Mouse (Mus musculus) C2C12 (cell line): ENCODE data around the gene Slc29a1.

Source experiments
- CEBPB ChIP-seq: IDR thresholded peaks from one replicate; pipeline ENCODE4 v1.6.1; 2011; ENCODE audit warnings: low read depth, mild to moderate bottlenecking, control low read depth, moderate library complexity
- CTCF ChIP-seq: IDR thresholded peaks from one replicate; pipeline ENCODE4 v1.5.1; 2011; ENCODE audit not compliant: control insufficient read depth, insufficient read depth, insufficient read length
- FOSL1 ChIP-seq: IDR thresholded peaks from one replicate; pipeline ENCODE4 v1.8.0; 2011; ENCODE audit warnings: mild to moderate bottlenecking, low read length; ENCODE audit not compliant: poor library complexity, insufficient read depth, severe bottlenecking
- MAX ChIP-seq: IDR thresholded peaks from one replicate; pipeline ENCODE4 v1.6.1; 2011; ENCODE audit warnings: mild to moderate bottlenecking, control low read depth
- MYOD1 ChIP-seq: IDR thresholded peaks from one replicate; pipeline ENCODE4 v1.6.1; 2011; ENCODE audit warnings: low read depth; ENCODE audit not compliant: control insufficient read depth, insufficient read length
- MYOG ChIP-seq: IDR thresholded peaks from one replicate; pipeline ENCODE4 v1.6.1; 2011; ENCODE audit not compliant: control insufficient read depth, insufficient read length; ENCODE audit errors: extremely low read depth
- USF1 ChIP-seq: IDR thresholded peaks from one replicate; pipeline ENCODE4 v1.6.1; 2011; ENCODE audit warnings: low read depth, mild to moderate bottlenecking, control low read depth, moderate library complexity

DNA sequence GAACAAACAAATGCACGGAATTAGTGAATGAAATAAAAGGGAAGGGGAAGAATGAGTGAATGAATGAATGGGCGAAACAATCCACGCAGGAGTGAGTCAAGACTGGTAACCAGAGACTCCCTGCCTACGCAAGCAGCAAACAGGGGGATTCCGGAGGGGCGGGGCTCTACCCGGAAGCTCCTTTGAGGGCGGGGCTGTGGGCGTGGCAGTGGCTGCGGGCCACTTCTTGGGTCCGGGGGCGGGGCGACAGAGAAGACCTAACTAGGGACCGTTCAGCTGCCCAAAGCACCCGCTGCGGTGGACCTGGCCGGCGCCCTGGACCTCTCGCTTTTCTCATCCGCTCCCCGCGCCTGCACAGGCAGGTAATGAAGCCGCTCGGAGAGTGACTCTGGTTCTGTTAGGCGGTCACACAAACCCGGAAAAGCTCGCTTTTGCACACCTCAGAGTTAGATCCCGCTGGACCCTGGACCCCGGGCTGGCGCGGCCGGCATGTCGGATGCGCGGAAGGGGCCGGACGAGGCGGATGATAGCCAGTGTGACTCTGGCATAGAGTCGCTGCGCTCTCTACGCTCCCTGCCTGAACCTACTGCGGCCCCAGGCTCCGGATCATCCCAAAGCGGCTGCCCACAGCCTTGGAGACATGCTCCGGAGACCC, 43.8 kb downstream of the Slc29a1 start, which contains the start of gene Nfkbie:
- TF ChIP-seq CTCF (no peak), USF1 (no peak), MAX (no peak), MYOG (no peak), MYOD1 (no peak), CEBPB (no peak), FOSL1 (no peak)
